Mouse (Mus musculus) Patski (cell line): ENCODE measurements around the gene Msl1. TPM values are rescaled to one million over a fixed set of nuclear protein-coding genes. Genes with fewer than 3 reads are reported as not detected.

Source experiments
- ATAC-seq: fragments of 100-300 bp; one replicate; pipeline ENCODE4 v1.8.0; 2021
- CTCF ChIA-PET: fragments of 350-600 bp; sonication (Branson Sonifier 250); formaldehyde crosslinking; loops from one replicate; lab custom pipeline; 2022; ENCODE audit warnings: inconsistent platforms; lab: Charles Lee
- POLR2A ChIA-PET: fragments of 350-600 bp; sonication (Branson Sonifier 250); formaldehyde crosslinking; loops from one replicate; lab custom pipeline; 2022; ENCODE audit warnings: antibody characterized with exemption, inconsistent platforms; lab: Charles Lee
- DNase-seq: peaks from one replicate; pipeline ENCODE4 v3.0.0-alpha.2; 2011; ENCODE audit warnings: low read depth, low spot score
- H3K27me3 ChIP-seq: fragments of 371-371 bp; one replicate; pipeline ENCODE4 v1.5.1; 2021
- CTCF ChIP-seq: fragments of 100-300 bp; IDR thresholded peaks from one replicate; pipeline ENCODE4 v1.5.1; 2021
- in situ Hi-C: fragments of 300-500 bp; cut with MboI; formaldehyde crosslinking; loops from 3 replicates; pipeline ENCODE4 v1.11.1; 2018; ENCODE audit warnings: low pct_unique_long_range_greater_than_20kb, mixed read lengths
- polyA plus RNA-seq: library from polyadenylated mRNA; unstranded; gene quantifications from one replicate; pipeline ENCODE4 v1.2.3, GENCODE M21; 2021

Gene Msl1
- polyA plus RNA-seq = 69.9 TPM

GRCm38 (mm10) chr11:98795015-98795713, at the start of gene Msl1:
Gene Msl1, plus strand, starts transcription at chr11:98795516.
- POLR2A ChIA-PET = interaction anchor here (0.6 to 3.5 kb wide), 6 partner anchors 14 to 68 kb away, joined by 3 to 20 read pairs (median 4); partner anchors contain the start of gene Nr1d1
- ATAC-seq (peak; percentile 24), DNase-seq (no peak)
- H3K27me3 ChIP-seq = no peaks in the 10 kb centered on the region
- TF ChIP-seq CTCF = no peak
- in situ Hi-C loops = no loop called here
- CTCF ChIA-PET = no interaction called here

GRCm38 (mm10) chr11:98745932-98746853, 49.1 kb upstream of the Msl1 start:
- ATAC-seq (no peak), DNase-seq (no peak)
- CTCF ChIA-PET = interaction anchor here (1.1 to 5.7 kb wide), 3 partner anchors 26 to 40 kb away, joined by 4 to 40 read pairs (median 8); no protein-coding TSS in a partner anchor
- no peaks in the 10 kb centered on the region for H3K27me3 ChIP-seq
- TF ChIP-seq CTCF = no peak
- in situ Hi-C loops = no loop called here
- POLR2A ChIA-PET = interaction anchor here (0.5 kb wide), 1 partner anchor 12 kb away, joined by 4 read pairs; no protein-coding TSS in a partner anchor

- TF ChIP-seq CTCF = no peak
- no peaks in the 10 kb centered on the region for H3K27me3 ChIP-seq
- DNase-seq (no peak), ATAC-seq (no peak)
- ChIA-PET CTCF (interaction anchor here (1.1 kb wide), 1 partner anchor 36 kb away, joined by 4 read pairs; no protein-coding TSS in a partner anchor), POLR2A (interaction anchor here (0.5 kb wide), 1 partner anchor 11 kb away, joined by 4 read pairs; no protein-coding TSS in a partner anchor)
- in situ Hi-C loops = no loop called here
Measured at GRCm38 (mm10) chr11:98746855-98747693, 48.2 kb upstream of the Msl1 start.

GRCm38 (mm10) chr11:98747804-98748505, 47.4 kb upstream of the Msl1 start:
- DNase-seq = no peak
- no peak for ATAC-seq
- in situ Hi-C loops = no loop called here
- POLR2A ChIA-PET = no interaction called here
- no peak for TF ChIP-seq CTCF
- CTCF ChIA-PET = interaction anchor here (1.1 kb wide), 1 partner anchor 37 kb away, joined by 4 read pairs; no protein-coding TSS in a partner anchor
- H3K27me3 ChIP-seq = no peaks in the 10 kb centered on the region

- ChIA-PET POLR2A (no interaction called here), CTCF (no interaction called here)
- no peak for TF ChIP-seq CTCF
- in situ Hi-C loops = no loop called here
- no peaks in the 10 kb centered on the region for H3K27me3 ChIP-seq
- ATAC-seq (no peak), DNase-seq (no peak)
Measured at GRCm38 (mm10) chr11:98748506-98749416, 46.6 kb upstream of the Msl1 start.

GRCm38 (mm10) chr11:98749716-98750115, 45.6 kb upstream of the Msl1 start:
- H3K27me3 ChIP-seq = no peaks in the 10 kb centered on the region
- in situ Hi-C loops = no loop called here
- no peak for ATAC-seq
- DNase-seq = no peak
- TF ChIP-seq CTCF = no peak
- ChIA-PET POLR2A (no interaction called here), CTCF (interaction anchor here (0.7 to 2.6 kb wide), 2 partner anchors 9 to 54 kb away, joined by 3 to 13 read pairs; partner anchors contain the start of gene Thra)

- in situ Hi-C loops = no loop called here
- ChIA-PET CTCF (interaction anchor here (0.7 to 2.6 kb wide), 4 partner anchors 10 to 53 kb away, joined by 3 to 13 read pairs (median 4); partner anchors contain the start of gene Thra), POLR2A (interaction anchor here (0.6 to 2.3 kb wide), 5 partner anchors 8 to 711 kb away, joined by 3 to 12 read pairs (median 4); no protein-coding TSS in a partner anchor)
- TF ChIP-seq CTCF = no peak
- no peaks in the 10 kb centered on the region for H3K27me3 ChIP-seq
- peak; percentile 80 for ATAC-seq
- DNase-seq = peak; percentile 81
Measured at GRCm38 (mm10) chr11:98750351-98751201, 44.7 kb upstream of the Msl1 start.
